Mouse (Mus musculus): ENCODE measurements around the gene Arid1b. TPM values are rescaled to one million over a fixed set of nuclear protein-coding genes. Genes with fewer than 3 reads are reported as not detected.
"Not testable (repeated sequence)": the region's sequence is repeated elsewhere in the genome, so short reads cannot be mapped to it uniquely, and the experiment has no call there.

Arid1b gene
- polyA plus RNA-seq, 1 experiment from 2014 or later: 14.8 TPM

- Histone ChIP-seq H3K9ac (ENCODE audit: low read length) (no peak overlapping the region), H3K36me3 (ENCODE audit: control insufficient read depth, insufficient read depth, low read length) (no peaks in the 10 kb centered on the region), H3K4me3 (ENCODE audit: low read depth, low read length) (no peak overlapping the region), H3K27me3 (ENCODE audit: control insufficient read depth, insufficient read depth, low read length) (no peaks in the 10 kb centered on the region), H3K9me3 (ENCODE audit: control insufficient read depth, low read length) (no peaks in the 10 kb centered on the region), H3K4me2 (ENCODE audit: low read depth, severe bottlenecking) (no peak overlapping the region), H3K27ac (replicated peaks; ENCODE audit: low read depth, low read length) (no peak overlapping the region), H3K4me1 (ENCODE audit: control insufficient read depth, insufficient read depth, low read length) (peaks cover 9% of the 10 kb centered on the region; the same call in 1 of the 2 replicates)
- WGBS: 84% methylated on average over 4 of the region's 4 CpGs
- ATAC-seq (ENCODE audit: insufficient number of reproducible peaks, low FRiP score, low TSS enrichment, low read depth): no peak
- no peak for DNase-seq (ENCODE audit: low spot score)
Measured at GRCm38 (mm10) chr17:5110159-5110558, 116.0 kb downstream of the Arid1b start.

GRCm38 (mm10) chr17:5110981-5111380 lies 116.8 kb downstream of the Arid1b start:
- H3K4me1 ChIP-seq (ENCODE audit: control insufficient read depth, insufficient read depth, low read length); H3K9ac ChIP-seq (ENCODE audit: low read length); H3K27me3 ChIP-seq (ENCODE audit: control insufficient read depth, insufficient read depth, low read length); ATAC-seq (ENCODE audit: insufficient number of reproducible peaks, low FRiP score, low TSS enrichment, low read depth); H3K36me3 ChIP-seq (ENCODE audit: control insufficient read depth, insufficient read depth, low read length); DNase-seq (ENCODE audit: low spot score); H3K4me2 ChIP-seq (ENCODE audit: low read depth, severe bottlenecking); H3K4me3 ChIP-seq (ENCODE audit: low read depth, low read length); H3K9me3 ChIP-seq (ENCODE audit: control insufficient read depth, low read length); H3K27ac ChIP-seq (replicated peaks; ENCODE audit: low read depth, low read length): not testable (repeated sequence)
- 93% methylated on average over 5 of the region's 5 CpGs for WGBS

GRCm38 (mm10) chr17:5112116-5112515 lies 118.0 kb downstream of the Arid1b start:
- WGBS: 93% methylated on average over 4 of the region's 4 CpGs
- Histone ChIP-seq H3K4me1 (ENCODE audit: control insufficient read depth, insufficient read depth, low read length) (no peaks in the 10 kb centered on the region), H3K9ac (ENCODE audit: low read length) (no peak overlapping the region), H3K36me3 (ENCODE audit: control insufficient read depth, insufficient read depth, low read length) (no peaks in the 10 kb centered on the region), H3K9me3 (ENCODE audit: control insufficient read depth, low read length) (no peaks in the 10 kb centered on the region), H3K4me2 (ENCODE audit: low read depth, severe bottlenecking) (no peak overlapping the region), H3K4me3 (ENCODE audit: low read depth, low read length) (no peak overlapping the region), H3K27ac (replicated peaks; ENCODE audit: low read depth, low read length) (no peak overlapping the region), H3K27me3 (ENCODE audit: control insufficient read depth, insufficient read depth, low read length) (no peaks in the 10 kb centered on the region)
- no peak for DNase-seq (ENCODE audit: low spot score)
- no peak for ATAC-seq (ENCODE audit: insufficient number of reproducible peaks, low FRiP score, low TSS enrichment, low read depth)

- Histone ChIP-seq H3K27ac (replicated peaks; ENCODE audit: low read depth, low read length) (no peak overlapping the region), H3K27me3 (ENCODE audit: control insufficient read depth, insufficient read depth, low read length) (no peaks in the 10 kb centered on the region), H3K36me3 (ENCODE audit: control insufficient read depth, insufficient read depth, low read length) (no peaks in the 10 kb centered on the region), H3K9ac (ENCODE audit: low read length) (no peak overlapping the region), H3K4me2 (ENCODE audit: low read depth, severe bottlenecking) (no peak overlapping the region), H3K4me1 (ENCODE audit: control insufficient read depth, insufficient read depth, low read length) (no peaks in the 10 kb centered on the region), H3K9me3 (ENCODE audit: control insufficient read depth, low read length) (no peaks in the 10 kb centered on the region), H3K4me3 (ENCODE audit: low read depth, low read length) (no peak overlapping the region)
- DNase-seq (ENCODE audit: low spot score) (no peak), ATAC-seq (ENCODE audit: insufficient number of reproducible peaks, low FRiP score, low TSS enrichment, low read depth) (no peak)
- 87% methylated on average over 6 of the region's 6 CpGs for WGBS
Measured at GRCm38 (mm10) chr17:5115952-5116351, 121.8 kb downstream of the Arid1b start.

GRCm38 (mm10) chr17:5116990-5117389 lies 122.9 kb downstream of the Arid1b start:
- Histone ChIP-seq H3K9me3 (ENCODE audit: control insufficient read depth, low read length) (no peaks in the 10 kb centered on the region), H3K36me3 (ENCODE audit: control insufficient read depth, insufficient read depth, low read length) (no peaks in the 10 kb centered on the region), H3K4me2 (ENCODE audit: low read depth, severe bottlenecking) (no peak overlapping the region), H3K9ac (ENCODE audit: low read length) (no peak overlapping the region), H3K4me1 (ENCODE audit: control insufficient read depth, insufficient read depth, low read length) (no peaks in the 10 kb centered on the region), H3K27ac (replicated peaks; ENCODE audit: low read depth, low read length) (no peak overlapping the region), H3K27me3 (ENCODE audit: control insufficient read depth, insufficient read depth, low read length) (no peaks in the 10 kb centered on the region), H3K4me3 (ENCODE audit: low read depth, low read length) (no peak overlapping the region)
- ATAC-seq (ENCODE audit: insufficient number of reproducible peaks, low FRiP score, low TSS enrichment, low read depth): no peak
- no peak for DNase-seq (ENCODE audit: low spot score)
- 72% methylated on average over 2 of the region's 2 CpGs for WGBS

- Histone ChIP-seq H3K4me3 (ENCODE audit: low read depth, low read length) (no peak overlapping the region), H3K27ac (replicated peaks; ENCODE audit: low read depth, low read length) (no peak overlapping the region), H3K36me3 (ENCODE audit: control insufficient read depth, insufficient read depth, low read length) (no peaks in the 10 kb centered on the region), H3K4me2 (ENCODE audit: low read depth, severe bottlenecking) (no peak overlapping the region), H3K4me1 (ENCODE audit: control insufficient read depth, insufficient read depth, low read length) (no peaks in the 10 kb centered on the region), H3K9me3 (ENCODE audit: control insufficient read depth, low read length) (no peaks in the 10 kb centered on the region), H3K27me3 (ENCODE audit: control insufficient read depth, insufficient read depth, low read length) (no peaks in the 10 kb centered on the region), H3K9ac (ENCODE audit: low read length) (no peak overlapping the region)
- ATAC-seq (ENCODE audit: insufficient number of reproducible peaks, low FRiP score, low TSS enrichment, low read depth) (no peak), DNase-seq (ENCODE audit: low spot score) (no peak)
- 84% methylated on average over 4 of the region's 4 CpGs for WGBS
Measured at GRCm38 (mm10) chr17:5118171-5118570, 124.0 kb downstream of the Arid1b start.

GRCm38 (mm10) chr17:5124643-5125042 lies 130.5 kb downstream of the Arid1b start:
- Histone ChIP-seq H3K9ac (ENCODE audit: low read length) (no peak overlapping the region), H3K9me3 (ENCODE audit: control insufficient read depth, low read length) (no peaks in the 10 kb centered on the region), H3K4me3 (ENCODE audit: low read depth, low read length) (no peak overlapping the region), H3K4me2 (ENCODE audit: low read depth, severe bottlenecking) (no peak overlapping the region), H3K27me3 (ENCODE audit: control insufficient read depth, insufficient read depth, low read length) (no peaks in the 10 kb centered on the region), H3K4me1 (ENCODE audit: control insufficient read depth, insufficient read depth, low read length) (0 out of 2 replicates have a peak, but pooled peaks cover 2% of the 10 kb centered on the region), H3K27ac (replicated peaks; ENCODE audit: low read depth, low read length) (no peak overlapping the region), H3K36me3 (ENCODE audit: control insufficient read depth, insufficient read depth, low read length) (no peaks in the 10 kb centered on the region)
- DNase-seq (ENCODE audit: low spot score) (no peak), ATAC-seq (ENCODE audit: insufficient number of reproducible peaks, low FRiP score, low TSS enrichment, low read depth) (no peak)
- 64% methylated on average over 2 of the region's 2 CpGs for WGBS

- no peak for DNase-seq (ENCODE audit: low spot score)
- Histone ChIP-seq H3K36me3 (ENCODE audit: control insufficient read depth, insufficient read depth, low read length) (no peaks in the 10 kb centered on the region), H3K27me3 (ENCODE audit: control insufficient read depth, insufficient read depth, low read length) (no peaks in the 10 kb centered on the region), H3K27ac (replicated peaks; ENCODE audit: low read depth, low read length) (no peak overlapping the region), H3K4me2 (ENCODE audit: low read depth, severe bottlenecking) (no peak overlapping the region), H3K4me3 (ENCODE audit: low read depth, low read length) (no peak overlapping the region), H3K9me3 (ENCODE audit: control insufficient read depth, low read length) (no peaks in the 10 kb centered on the region), H3K9ac (ENCODE audit: low read length) (no peak overlapping the region), H3K4me1 (ENCODE audit: control insufficient read depth, insufficient read depth, low read length) (0 out of 2 replicates have a peak, but pooled peaks cover 2% of the 10 kb centered on the region)
- no peak for ATAC-seq (ENCODE audit: insufficient number of reproducible peaks, low FRiP score, low TSS enrichment, low read depth)
- 71% methylated on average over 5 of the region's 5 CpGs for WGBS
Measured at GRCm38 (mm10) chr17:5125084-5125855, 131.1 kb downstream of the Arid1b start.
